Mouse (Mus musculus) splenic B cell, adult 2 months (primary cell): ENCODE measurements at regions not wholly inside any gene's neighbourhood (a gene's known extent, or its start where the extent isn't known, plus 50 kb on each side); places are given as distances from the start of the nearest gene placed in this dataset.

Experiments
- DNase-seq: peaks from one replicate; pipeline ENCODE4 v3.0.0-alpha.2; 2011; ENCODE audit warnings: low read depth, low spot score
- H3K27me3 ChIP-seq: 2 replicates; pipeline ENCODE4 v1.6.1; 2012; ENCODE audit warnings: mild to moderate bottlenecking, low read length, moderate library complexity, mixed read lengths; ENCODE audit not compliant: control insufficient read depth, poor library complexity, insufficient read depth, severe bottlenecking
- H3K36me3 ChIP-seq: 2 replicates; pipeline ENCODE4 v1.6.1; 2012; ENCODE audit warnings: mild to moderate bottlenecking, low read length, moderate library complexity, mixed read lengths; ENCODE audit not compliant: control insufficient read depth, poor library complexity, insufficient read depth, severe bottlenecking

GRCm38 (mm10) chr8:80204678-80205654 is 147.2 kb upstream of the Hhip start:
- H3K27me3 ChIP-seq, result no peaks in the 10 kb centered on the region
- no peaks in the 10 kb centered on the region for H3K36me3 ChIP-seq
- DNase-seq, result no peak

- Histone ChIP-seq H3K27me3 (no peaks in the 10 kb centered on the region), H3K36me3 (no peaks in the 10 kb centered on the region)
- no peak for DNase-seq
These were observed 146.2 kb upstream of the Hhip start for GRCm38 (mm10) chr8:80203769-80204677.

DNA sequence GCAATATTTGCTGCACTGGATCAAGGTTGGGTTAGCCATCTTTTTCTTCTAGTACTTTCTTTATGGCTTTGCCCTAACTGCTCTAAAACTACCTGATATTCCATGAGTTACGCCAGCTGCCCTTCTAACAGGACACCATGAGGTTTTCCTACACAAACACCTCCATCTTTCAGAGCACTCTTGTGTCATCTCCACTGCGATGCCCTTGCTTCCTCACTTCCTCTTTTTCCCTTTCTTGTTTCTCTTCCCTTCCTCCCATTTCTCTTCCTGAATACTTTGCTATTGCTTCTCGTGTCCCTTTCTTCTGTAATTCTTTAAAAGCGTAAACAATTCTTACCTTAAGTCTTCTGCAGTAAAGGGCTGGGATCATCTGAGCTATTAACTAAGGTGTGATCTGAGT is 139.9 kb upstream of the Hhip start:
- no peaks in the 10 kb centered on the region for H3K27me3 ChIP-seq
- no peak for DNase-seq
- H3K36me3 ChIP-seq, result no peaks in the 10 kb centered on the region

DNA sequence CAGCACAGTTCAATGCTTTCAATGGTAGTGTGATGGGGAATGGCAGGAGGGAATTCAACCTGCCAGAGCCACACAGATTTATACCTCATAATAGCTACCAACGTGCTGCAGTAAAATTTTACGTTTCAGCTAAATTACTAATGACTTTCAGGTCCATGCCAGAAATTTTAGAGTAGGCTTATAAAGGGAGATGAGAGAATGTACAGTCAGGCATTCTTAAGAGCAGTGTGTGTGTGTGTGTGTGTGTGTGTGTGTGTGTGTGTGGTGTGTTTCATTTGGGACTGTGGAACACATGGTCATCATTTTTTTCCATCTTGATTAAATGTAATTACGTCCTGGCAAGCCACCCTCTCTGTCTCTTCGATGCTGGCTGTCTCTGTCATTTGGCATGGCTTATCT is 132.7 kb upstream of the Hhip start:
- Histone ChIP-seq H3K36me3 (no peaks in the 10 kb centered on the region), H3K27me3 (no peaks in the 10 kb centered on the region)
- DNase-seq, result no peak

DNA sequence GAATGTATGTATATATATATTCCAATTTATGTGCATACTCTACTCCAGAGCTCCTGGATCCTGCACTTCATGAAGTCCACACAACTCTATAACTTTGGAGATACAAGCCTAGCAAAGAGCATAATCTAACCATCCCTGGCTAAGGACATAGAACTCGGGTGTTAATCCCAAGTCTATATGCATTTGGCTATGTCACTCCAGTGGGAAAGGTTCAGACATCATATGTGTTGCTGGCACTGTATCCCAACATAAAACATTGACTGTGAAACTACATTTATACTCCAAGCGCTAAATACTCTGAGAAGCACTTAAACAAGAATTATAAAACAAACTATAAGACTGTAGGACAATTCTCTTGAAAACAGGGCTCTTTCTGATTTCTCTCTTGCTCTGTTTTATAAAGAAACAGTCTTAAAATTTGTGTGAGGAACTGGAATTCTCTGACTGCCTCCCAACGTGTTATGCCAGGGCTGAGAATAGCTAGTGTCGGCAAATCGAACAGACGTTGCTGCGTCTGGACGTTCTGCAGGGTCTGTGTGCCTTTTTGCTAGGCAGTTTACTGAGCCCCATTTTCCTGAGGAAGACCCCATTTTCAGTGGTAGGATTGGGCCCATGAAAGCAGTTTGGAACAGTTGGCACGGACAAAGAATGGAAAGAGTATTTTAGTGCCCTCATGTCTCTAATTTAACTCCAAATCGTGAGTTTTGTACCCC is 132.1 kb upstream of the Hhip start:
- H3K36me3 ChIP-seq, result no peaks in the 10 kb centered on the region
- DNase-seq, result no peak
- H3K27me3 ChIP-seq, result no peaks in the 10 kb centered on the region

- Histone ChIP-seq H3K27me3 (no peaks in the 10 kb centered on the region), H3K36me3 (no peaks in the 10 kb centered on the region)
- no peak for DNase-seq
These were observed 127.5 kb upstream of the Hhip start for GRCm38 (mm10) chr8:80185286-80185685.

DNA sequence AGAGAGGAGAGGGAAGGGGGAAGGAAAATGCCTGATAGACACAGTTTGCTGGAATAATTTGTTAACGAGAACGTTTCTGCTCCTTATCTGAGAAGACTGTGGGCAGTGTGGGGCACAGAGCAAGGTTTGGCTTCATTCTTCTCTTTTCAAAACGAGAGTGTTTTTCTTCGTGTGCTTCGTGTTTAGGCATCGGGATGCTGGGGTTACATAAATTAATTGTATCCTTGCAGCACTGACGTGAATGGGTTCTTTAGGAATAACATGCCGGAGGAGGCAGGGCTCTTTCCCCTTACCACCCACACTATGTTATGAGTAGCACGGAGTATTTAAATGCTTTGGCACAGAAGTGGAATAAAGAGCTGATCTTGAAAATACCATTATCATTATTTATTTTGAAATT is 110.9 kb upstream of the Hhip start:
- DNase-seq, result no peak
- Histone ChIP-seq H3K27me3 (no peaks in the 10 kb centered on the region), H3K36me3 (no peaks in the 10 kb centered on the region)

GRCm38 (mm10) chr8:80149458-80150083 is 91.8 kb upstream of the Hhip start:
- H3K27me3 ChIP-seq, result no peaks in the 10 kb centered on the region
- no peaks in the 10 kb centered on the region for H3K36me3 ChIP-seq
- DNase-seq, result no peak

DNA sequence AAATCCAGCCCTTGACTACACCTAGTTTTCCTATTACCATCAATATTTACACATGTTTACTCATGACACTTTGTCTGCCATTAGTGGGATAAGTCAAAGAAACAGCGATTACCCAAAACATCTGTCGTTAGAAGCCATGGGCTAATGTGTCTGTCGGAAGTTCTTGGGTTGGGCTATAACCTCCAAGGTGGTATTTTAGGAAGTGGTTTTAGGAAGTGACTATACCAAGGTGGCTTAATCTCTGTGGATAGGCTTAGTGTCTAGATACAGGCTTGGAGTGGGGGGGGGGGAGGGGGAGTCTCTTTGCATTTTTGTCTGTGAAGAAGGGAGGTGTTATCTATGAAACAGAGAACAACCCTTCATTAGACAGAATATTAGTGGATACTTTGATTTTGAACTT is 90.1 kb upstream of the Hhip start:
- DNase-seq, result no peak
- Histone ChIP-seq H3K27me3 (no peaks in the 10 kb centered on the region), H3K36me3 (no peaks in the 10 kb centered on the region)

DNA sequence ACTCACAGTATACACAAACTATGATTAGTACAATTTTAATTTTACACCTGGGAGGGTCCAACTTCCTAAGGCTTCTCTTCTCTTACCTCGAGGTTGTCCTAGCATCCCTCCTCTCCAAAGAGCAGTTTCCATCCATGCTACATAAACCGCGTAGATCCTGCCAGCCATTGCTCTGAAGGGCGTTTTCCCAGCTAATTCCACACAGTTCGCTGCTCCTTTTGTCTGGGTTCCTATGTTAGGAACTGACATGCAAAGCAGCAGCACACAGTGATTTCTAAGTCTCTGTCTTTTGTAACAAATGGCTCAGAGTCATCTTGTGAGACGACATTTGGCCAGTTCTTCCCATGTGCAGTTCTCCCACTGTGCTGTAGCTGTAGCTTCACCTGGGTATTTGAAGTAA is 80.7 kb upstream of the Hhip start:
- Histone ChIP-seq H3K36me3 (no peaks in the 10 kb centered on the region), H3K27me3 (no peaks in the 10 kb centered on the region)
- DNase-seq, result no peak

- Histone ChIP-seq H3K27me3 (no peaks in the 10 kb centered on the region; the same call in 1 of the 2 replicates), H3K36me3 (no peaks in the 10 kb centered on the region)
- no peak for DNase-seq
These were observed 62.7 kb upstream of the Hhip start for GRCm38 (mm10) chr8:80120378-80120965.

DNA sequence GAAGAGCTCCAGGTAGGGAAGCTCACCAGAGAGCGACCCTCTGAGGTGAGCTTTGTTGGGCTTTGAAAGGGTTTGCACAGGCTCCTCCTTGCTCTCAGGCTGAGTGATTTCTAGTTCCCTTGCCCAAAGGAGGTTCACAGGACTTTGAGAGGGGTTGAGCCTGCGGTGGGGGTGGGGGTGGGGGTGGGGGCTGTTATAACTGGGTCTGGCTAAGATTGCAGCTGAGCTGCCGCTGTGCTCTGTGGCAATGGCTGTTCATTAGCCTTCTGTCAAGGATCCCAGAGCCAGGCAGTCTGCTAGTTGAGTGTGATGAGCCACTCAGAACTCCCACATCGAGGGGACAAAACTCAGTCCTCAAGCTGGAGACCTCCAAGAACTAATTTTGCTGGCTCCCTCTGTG is 59.5 kb upstream of the Hhip start:
- H3K36me3 ChIP-seq, result no peaks in the 10 kb centered on the region
- H3K27me3 ChIP-seq, result no peaks in the 10 kb centered on the region; the same call in 1 of the 2 replicates
- no peak for DNase-seq
